Mouse (Mus musculus): ENCODE measurements around the gene Psph. TPM values are rescaled to one million over a fixed set of nuclear protein-coding genes. Genes with fewer than 3 reads are reported as not detected.
"Not testable (repeated sequence)": the region's sequence is repeated elsewhere in the genome, so short reads cannot be mapped to it uniquely, and the experiment has no call there.

Psph gene
- polyA plus RNA-seq, 1 experiment from 2014 or later, result 61.2 TPM

DNA sequence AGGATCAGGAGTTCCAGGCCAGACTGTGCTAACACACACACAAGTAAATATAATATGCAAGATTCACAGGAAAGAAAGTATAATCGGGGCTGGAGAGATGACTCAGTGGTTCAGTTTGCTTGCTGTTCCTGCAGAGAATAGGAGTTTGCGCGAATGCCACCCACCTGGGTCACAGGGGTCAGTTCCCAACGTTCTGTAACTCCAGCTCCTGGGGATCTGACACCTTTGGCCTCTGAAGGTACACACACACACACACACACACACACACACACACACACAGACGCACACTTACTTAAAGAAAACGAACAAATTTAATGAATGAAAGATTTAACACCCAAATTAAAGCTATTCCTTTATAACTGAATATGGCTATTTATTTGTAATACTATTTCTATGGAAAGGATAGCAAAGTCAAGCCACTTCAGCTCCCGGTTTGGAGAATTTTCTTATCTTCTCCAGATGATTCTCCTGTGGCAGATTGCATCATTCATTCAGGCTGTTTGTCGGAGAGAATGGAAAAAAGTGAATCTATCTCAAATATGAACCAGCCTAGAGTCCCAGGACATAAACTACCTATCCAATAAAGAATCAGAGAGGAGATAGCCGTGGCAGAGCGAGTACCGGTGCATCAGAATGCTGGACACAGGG is 8.8 kb downstream of the Psph start:
- Histone ChIP-seq H3K36me3 (ENCODE audit: control insufficient read depth, insufficient read depth, low read length) (no peaks in the 10 kb centered on the region), H3K4me1 (ENCODE audit: control insufficient read depth, insufficient read depth, low read length) (peaks cover 7% of the 10 kb centered on the region; the same call in 1 of the 2 replicates), H3K4me3 (ENCODE audit: low read depth, low read length) (peak overlapping the region; percentile 45), H3K27ac (ENCODE audit: low read depth, low read length) (no peak overlapping the region), H3K4me2 (ENCODE audit: low read length) (peak overlapping the region; percentile 77), H3K27me3 (replicated peaks; ENCODE audit: control insufficient read depth, insufficient read depth, low read length) (no peaks in the 10 kb centered on the region), H3K9ac (ENCODE audit: low read length) (peak overlapping the region; percentile 71), H3K9me3 (replicated peaks; ENCODE audit: control insufficient read depth, low read length) (no peaks in the 10 kb centered on the region)
- DNase-seq (ENCODE audit: low spot score), result no peak
- 44% methylated on average over 11 of the region's 11 CpGs for WGBS
- no peak for ATAC-seq

- ATAC-seq (no peak), DNase-seq (ENCODE audit: low spot score) (no peak)
- 97% methylated on average over 3 of the region's 3 CpGs for WGBS
These were observed 12.6 kb downstream of the Psph start for GRCm38 (mm10) chr5:129774661-129775060.

DNA sequence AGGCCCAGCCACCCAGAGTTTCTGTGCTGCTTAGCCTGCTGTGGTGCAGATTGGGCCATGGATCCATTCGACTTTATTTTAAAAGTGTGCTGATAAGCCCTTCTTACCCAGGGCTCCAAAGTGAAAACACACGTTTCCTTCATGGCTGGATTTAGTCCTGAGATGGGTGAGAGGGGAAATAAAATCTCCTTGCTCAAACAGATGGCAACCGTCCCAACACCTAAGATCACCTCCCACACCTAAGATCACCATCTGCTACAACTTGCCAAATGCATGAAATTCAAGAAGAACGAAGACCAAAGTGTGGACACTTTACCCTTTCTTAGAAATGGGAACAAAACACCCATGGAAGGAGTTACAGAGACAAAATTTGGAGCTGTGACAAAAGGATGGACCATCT is 13.9 kb downstream of the Psph start:
- not testable (repeated sequence) for H3K4me1 ChIP-seq (ENCODE audit: control insufficient read depth, insufficient read depth, low read length); H3K9ac ChIP-seq (ENCODE audit: low read length); H3K27ac ChIP-seq (ENCODE audit: low read depth, low read length); H3K36me3 ChIP-seq (ENCODE audit: control insufficient read depth, insufficient read depth, low read length); H3K9me3 ChIP-seq (replicated peaks; ENCODE audit: control insufficient read depth, low read length); DNase-seq (ENCODE audit: low spot score); H3K4me3 ChIP-seq (ENCODE audit: low read depth, low read length); ATAC-seq; H3K4me2 ChIP-seq (ENCODE audit: low read length); H3K27me3 ChIP-seq (replicated peaks; ENCODE audit: control insufficient read depth, insufficient read depth, low read length)
- 85% methylated on average over 4 of the region's 4 CpGs for WGBS

More at GRCm38 (mm10) chr5:129774661-129775060, 12.6 kb downstream of the Psph start:
- Histone ChIP-seq H3K27me3 (replicated peaks; ENCODE audit: control insufficient read depth, insufficient read depth, low read length) (no peaks in the 10 kb centered on the region), H3K4me1 (ENCODE audit: control insufficient read depth, insufficient read depth, low read length) (peaks cover 7% of the 10 kb centered on the region; the same call in 1 of the 2 replicates), H3K9ac (ENCODE audit: low read length) (no peak overlapping the region), H3K36me3 (ENCODE audit: control insufficient read depth, insufficient read depth, low read length) (peaks cover 5% of the 10 kb centered on the region; the same call in 1 of the 2 replicates), H3K27ac (ENCODE audit: low read depth, low read length) (no peak overlapping the region), H3K4me2 (ENCODE audit: low read length) (no peak overlapping the region), H3K4me3 (ENCODE audit: low read depth, low read length) (no peak overlapping the region), H3K9me3 (replicated peaks; ENCODE audit: control insufficient read depth, low read length) (no peaks in the 10 kb centered on the region)

- Histone ChIP-seq H3K4me2 (ENCODE audit: low read length) (no peak overlapping the region), H3K27me3 (replicated peaks; ENCODE audit: control insufficient read depth, insufficient read depth, low read length) (no peaks in the 10 kb centered on the region), H3K36me3 (ENCODE audit: control insufficient read depth, insufficient read depth, low read length) (peaks cover 8% of the 10 kb centered on the region; the same call in 1 of the 2 replicates), H3K9ac (ENCODE audit: low read length) (no peak overlapping the region), H3K4me1 (ENCODE audit: control insufficient read depth, insufficient read depth, low read length) (no peaks in the 10 kb centered on the region), H3K9me3 (replicated peaks; ENCODE audit: control insufficient read depth, low read length) (no peaks in the 10 kb centered on the region), H3K27ac (ENCODE audit: low read depth, low read length) (no peak overlapping the region), H3K4me3 (ENCODE audit: low read depth, low read length) (no peak overlapping the region)
- no peak for DNase-seq (ENCODE audit: low spot score)
- ATAC-seq, result no peak
- 89% methylated on average over 10 of the region's 10 CpGs for WGBS
These were observed 14.8 kb downstream of the Psph start for GRCm38 (mm10) chr5:129772433-129772832.

DNA sequence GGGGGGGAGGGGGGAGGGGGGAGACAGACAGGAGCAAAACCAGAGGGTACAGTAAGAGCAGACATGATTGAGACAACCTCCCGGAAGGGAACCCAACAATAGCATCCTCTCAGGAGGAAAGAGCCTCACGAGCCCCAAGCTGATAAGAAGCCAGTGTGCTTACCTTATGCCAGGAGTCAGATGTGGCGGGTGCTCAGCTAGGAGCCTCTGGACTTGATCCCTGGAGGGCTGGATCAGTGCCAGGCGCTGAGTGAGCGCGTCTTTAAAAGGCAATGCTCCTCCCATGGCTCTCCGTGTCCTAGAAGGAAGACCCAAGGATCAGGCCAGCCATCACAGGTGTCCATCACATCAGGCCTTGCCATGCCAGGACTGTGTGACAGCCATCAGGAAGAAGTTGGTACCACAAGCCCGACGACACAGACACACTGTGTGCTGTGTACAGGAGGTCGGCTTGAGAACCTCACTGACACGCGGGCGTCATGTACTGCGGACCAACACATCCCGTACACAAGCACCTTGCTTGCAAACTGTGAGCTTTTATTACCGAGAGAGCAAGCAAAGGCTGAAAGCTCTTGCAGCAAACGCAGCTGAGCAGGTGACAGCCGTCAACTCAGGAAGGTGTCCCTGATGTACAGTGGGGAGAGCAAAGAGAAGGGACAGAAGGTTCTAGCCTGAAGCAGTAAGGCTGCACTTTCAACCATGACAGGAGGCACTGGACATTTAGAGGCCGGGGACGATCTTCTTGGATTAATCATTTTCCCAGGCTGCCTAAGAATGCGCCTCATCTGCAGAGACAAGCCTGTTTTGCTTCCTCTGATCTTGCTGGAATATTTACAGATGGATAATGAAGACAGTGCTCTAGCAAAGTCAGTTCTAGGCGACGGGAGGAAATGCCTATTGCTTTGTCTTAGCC is 16.6 kb downstream of the Psph start:
- Histone ChIP-seq H3K4me2 (ENCODE audit: low read length) (no peak overlapping the region), H3K27me3 (replicated peaks; ENCODE audit: control insufficient read depth, insufficient read depth, low read length) (no peaks in the 10 kb centered on the region), H3K4me1 (ENCODE audit: control insufficient read depth, insufficient read depth, low read length) (no peaks in the 10 kb centered on the region), H3K9me3 (replicated peaks; ENCODE audit: control insufficient read depth, low read length) (no peaks in the 10 kb centered on the region), H3K9ac (ENCODE audit: low read length) (no peak overlapping the region), H3K4me3 (ENCODE audit: low read depth, low read length) (no peak overlapping the region), H3K36me3 (ENCODE audit: control insufficient read depth, insufficient read depth, low read length) (peaks cover 8% of the 10 kb centered on the region; the same call in 1 of the 2 replicates), H3K27ac (ENCODE audit: low read depth, low read length) (no peak overlapping the region)
- WGBS, result 89% methylated on average over 23 of the region's 23 CpGs
- ATAC-seq (no peak), DNase-seq (ENCODE audit: low spot score) (no peak)

GRCm38 (mm10) chr5:129761865-129762540 is 25.2 kb downstream of the Psph start:
- Histone ChIP-seq H3K4me3 (ENCODE audit: low read depth, low read length) (no peak overlapping the region), H3K9me3 (replicated peaks; ENCODE audit: control insufficient read depth, low read length) (no peaks in the 10 kb centered on the region), H3K27me3 (replicated peaks; ENCODE audit: control insufficient read depth, insufficient read depth, low read length) (no peaks in the 10 kb centered on the region), H3K9ac (ENCODE audit: low read length) (no peak overlapping the region; the same call in 1 of the 2 replicates), H3K36me3 (ENCODE audit: control insufficient read depth, insufficient read depth, low read length) (peaks cover 15% of the 10 kb centered on the region; the same call in 1 of the 2 replicates), H3K4me1 (ENCODE audit: control insufficient read depth, insufficient read depth, low read length) (peaks cover 10% of the 10 kb centered on the region; the same call in 1 of the 2 replicates), H3K4me2 (ENCODE audit: low read length) (no peak overlapping the region; the same call in 1 of the 2 replicates), H3K27ac (ENCODE audit: low read depth, low read length) (peak overlapping the region; percentile 90)
- 22% methylated on average over 18 of the region's 18 CpGs for WGBS
- ATAC-seq (peak; percentile 94), DNase-seq (ENCODE audit: low spot score) (peak; percentile 87)

- Histone ChIP-seq H3K4me3 (ENCODE audit: low read depth, low read length) (no peak overlapping the region), H3K4me1 (ENCODE audit: control insufficient read depth, insufficient read depth, low read length) (peaks cover 10% of the 10 kb centered on the region; the same call in 1 of the 2 replicates), H3K4me2 (ENCODE audit: low read length) (no peak overlapping the region), H3K27me3 (replicated peaks; ENCODE audit: control insufficient read depth, insufficient read depth, low read length) (no peaks in the 10 kb centered on the region), H3K9me3 (replicated peaks; ENCODE audit: control insufficient read depth, low read length) (no peaks in the 10 kb centered on the region), H3K27ac (ENCODE audit: low read depth, low read length) (no peak overlapping the region), H3K9ac (ENCODE audit: low read length) (no peak overlapping the region), H3K36me3 (ENCODE audit: control insufficient read depth, insufficient read depth, low read length) (peaks cover 25% of the 10 kb centered on the region)
- ATAC-seq, result no peak
- WGBS, result 91% methylated on average over 13 of the region's 13 CpGs
- DNase-seq (ENCODE audit: low spot score), result no peak
These were observed 27.2 kb downstream of the Psph start for GRCm38 (mm10) chr5:129759929-129760480.

DNA sequence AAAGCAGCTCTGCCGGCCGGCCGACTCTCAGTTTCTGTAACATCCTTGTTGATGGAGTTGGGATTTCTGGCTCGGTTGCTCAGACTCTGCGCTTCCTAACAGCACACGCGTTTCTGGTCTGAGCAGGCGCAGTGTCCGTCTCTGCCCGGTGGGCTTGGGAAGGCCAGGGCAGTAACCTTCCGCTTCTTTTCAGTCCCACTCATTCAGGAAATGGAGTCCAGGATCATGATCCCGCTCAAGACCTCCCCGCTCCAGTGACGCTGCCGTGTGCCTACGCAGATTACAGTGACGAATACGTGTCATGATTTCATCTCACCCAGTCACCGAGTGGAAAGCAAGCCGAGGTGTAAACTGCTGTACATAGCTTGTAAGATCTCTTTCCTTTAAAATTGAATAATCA is 30.4 kb downstream of the Psph start:
- WGBS, result 93% methylated on average over 20 of the region's 20 CpGs
- Histone ChIP-seq H3K4me1 (ENCODE audit: control insufficient read depth, insufficient read depth, low read length) (peaks cover 7% of the 10 kb centered on the region; the same call in 1 of the 2 replicates), H3K27me3 (replicated peaks; ENCODE audit: control insufficient read depth, insufficient read depth, low read length) (no peaks in the 10 kb centered on the region), H3K36me3 (ENCODE audit: control insufficient read depth, insufficient read depth, low read length) (peaks cover 37% of the 10 kb centered on the region), H3K9ac (ENCODE audit: low read length) (no peak overlapping the region), H3K4me2 (ENCODE audit: low read length) (no peak overlapping the region), H3K9me3 (replicated peaks; ENCODE audit: control insufficient read depth, low read length) (no peaks in the 10 kb centered on the region), H3K27ac (ENCODE audit: low read depth, low read length) (no peak overlapping the region), H3K4me3 (ENCODE audit: low read depth, low read length) (no peak overlapping the region)
- no peak for ATAC-seq
- no peak for DNase-seq (ENCODE audit: low spot score)
